Mouse (Mus musculus): ENCODE data around the gene Xylt1.

- TF ChIP-seq CTCF (IDR thresholded peaks at IDR 0.05; ENCODE audit: borderline replicate concordance, insufficient read depth, low read depth, low read length), result no peak
- TF ChIP-seq POLR2A (IDR thresholded peaks at IDR 0.05; ENCODE audit: borderline replicate concordance, insufficient read depth, low read length), result no peak
Observed at GRCm38 (mm10) chr7:117668226-117668625, 287.4 kb downstream of the Xylt1 start.
